Mouse (Mus musculus): Measurements from ENCODE around the gene Cracr2b. TPM values are rescaled to one million over a fixed set of nuclear protein-coding genes. Genes with fewer than 3 reads are reported as not detected.
A peak's percentile ranks its signal among the peaks of the same experiment; 100 is the strongest.

Gene Cracr2b
- polyA plus RNA-seq, 1 experiment from 2014 or later: 20.2 TPM

DNA sequence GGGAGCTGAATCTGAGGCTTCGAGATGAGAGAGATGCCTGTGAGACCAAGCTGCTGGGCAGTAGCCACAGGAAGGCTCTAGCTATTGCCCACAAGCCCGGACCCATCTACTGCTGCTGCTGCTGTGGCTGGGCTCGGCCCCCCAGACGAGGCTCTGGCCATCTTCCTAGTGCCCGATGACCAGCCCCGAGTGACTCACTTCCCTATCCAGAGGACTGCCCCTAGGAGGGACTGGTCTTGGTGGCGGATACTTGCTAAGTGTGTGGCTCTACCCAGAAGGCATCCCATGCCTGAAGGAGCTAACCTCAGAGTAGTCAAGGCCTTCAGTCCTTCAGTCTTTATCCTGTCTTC lies 5.1 kb downstream of the Cracr2b start:
- H3K27ac ChIP-seq (replicated peaks): peak overlapping the region; percentile 59
- peaks cover 82% of the 10 kb centered on the region for H3K4me1 ChIP-seq
- H3K27me3 ChIP-seq (replicated peaks): peaks cover 51% of the 10 kb centered on the region
- WGBS: 59% methylated on average over 7 of the region's 7 CpGs
- H3K36me3 ChIP-seq: peaks cover 19% of the 10 kb centered on the region
- peak overlapping the region; percentile 50; the same call in 1 of the 2 replicates for H3K9ac ChIP-seq
- H3K4me2 ChIP-seq: peak overlapping the region; percentile 61; the same call in 1 of the 2 replicates
- H3K4me3 ChIP-seq: no peak overlapping the region
- H3K9me3 ChIP-seq: no peaks in the 10 kb centered on the region
- ATAC-seq (ENCODE audit: extremely low read depth, insufficient number of reproducible peaks, low FRiP score, low TSS enrichment): no peak

DNA sequence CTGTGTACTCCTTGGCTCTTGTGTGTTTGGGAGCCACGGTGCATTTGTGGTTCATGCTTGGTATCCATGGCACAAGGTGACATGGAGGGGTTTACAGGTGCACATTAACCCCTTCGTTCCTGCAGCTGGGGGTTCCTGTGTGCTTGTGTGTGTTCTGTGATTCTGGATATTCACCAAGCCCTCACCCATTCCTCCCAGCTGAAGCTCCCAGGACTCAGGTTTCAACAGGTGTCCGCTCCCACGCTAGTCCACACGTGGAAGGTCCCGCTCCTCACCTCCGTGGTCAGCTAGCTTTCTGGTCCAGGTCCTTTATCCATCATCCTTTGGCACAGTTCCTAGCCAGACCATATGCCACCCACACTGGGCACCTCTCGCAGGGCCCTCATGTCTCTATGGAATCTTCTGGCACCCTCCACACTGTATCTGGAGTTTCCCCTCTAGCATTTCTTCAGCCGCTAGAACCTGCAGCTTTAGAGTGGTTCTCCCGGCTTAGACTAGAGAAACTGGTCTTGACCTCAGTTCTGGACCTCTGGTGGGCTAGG lies 5.8 kb downstream of the Cracr2b start:
- no peak for ATAC-seq (ENCODE audit: extremely low read depth, insufficient number of reproducible peaks, low FRiP score, low TSS enrichment)
- Histone ChIP-seq H3K27me3 (replicated peaks) (peaks cover 45% of the 10 kb centered on the region), H3K9ac (peak overlapping the region; percentile 94), H3K4me1 (peaks cover 76% of the 10 kb centered on the region), H3K27ac (replicated peaks) (peak overlapping the region; percentile 94), H3K4me3 (peak overlapping the region; percentile 82), H3K9me3 (no peaks in the 10 kb centered on the region), H3K4me2 (peak overlapping the region; percentile 84), H3K36me3 (peaks cover 26% of the 10 kb centered on the region)
- 57% methylated on average over 10 of the region's 10 CpGs for WGBS

DNA sequence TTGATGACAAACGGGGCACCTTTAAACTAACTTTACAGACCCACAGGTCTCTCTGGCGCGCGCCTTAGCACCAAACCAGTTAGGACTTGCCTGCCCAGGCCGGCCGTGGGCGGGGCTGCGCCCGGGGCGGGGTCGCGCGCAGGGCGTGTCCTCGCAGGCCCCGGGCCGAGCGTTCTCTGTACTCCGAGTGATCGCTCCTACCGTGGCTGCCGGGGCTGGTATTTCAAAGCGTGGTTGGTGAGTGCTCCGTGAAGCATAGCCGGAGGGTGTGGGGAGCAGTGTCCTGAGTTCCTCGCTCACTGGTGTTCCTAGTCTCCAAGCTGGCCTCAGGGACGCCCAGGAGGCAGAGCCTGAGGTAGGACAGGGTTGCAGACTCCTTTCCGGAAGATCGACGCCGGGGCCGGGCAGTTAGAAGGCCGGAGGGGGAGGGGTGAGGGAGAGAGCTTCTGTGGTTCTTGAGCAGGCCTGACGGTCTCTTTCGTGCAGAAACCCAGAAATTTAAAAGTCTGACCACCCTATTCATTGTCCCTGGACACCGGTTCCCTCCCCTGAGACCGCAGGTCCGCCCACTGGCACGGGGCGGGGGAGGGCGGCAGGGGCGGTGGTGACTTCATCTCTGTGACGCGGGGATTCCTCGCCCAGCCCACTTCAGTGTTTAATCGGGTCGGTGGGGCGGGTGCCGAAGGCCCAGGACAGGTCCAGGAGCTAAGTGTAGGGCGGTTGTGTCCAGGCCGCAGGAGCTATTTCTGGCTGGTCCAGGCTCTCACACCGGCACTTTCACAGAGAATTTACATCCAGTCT lies 6.5 kb downstream of the Cracr2b start, which contains the start of gene Cd151:
TSS of gene Cd151 (plus strand) at position 163 of the 801 bp plus-strand sequence.
- H3K4me2 ChIP-seq: peak within 1 kb of the TSS; percentile 84
- H3K27ac ChIP-seq (replicated peaks): peak within 1 kb of the TSS; percentile 94
- peaks cover 68% of the 10 kb centered on the region for H3K4me1 ChIP-seq
- H3K27me3 ChIP-seq (replicated peaks): peaks cover 37% of the 10 kb centered on the region
- no peaks in the 10 kb centered on the region for H3K9me3 ChIP-seq
- WGBS: under 1% methylated on average over 52 of the region's 52 CpGs
- H3K9ac ChIP-seq: peak within 1 kb of the TSS; percentile 94
- peaks cover 34% of the 10 kb centered on the region for H3K36me3 ChIP-seq
- peak within 1 kb of the TSS; percentile 82 for H3K4me3 ChIP-seq
- peak; percentile 71 for ATAC-seq (ENCODE audit: extremely low read depth, insufficient number of reproducible peaks, low FRiP score, low TSS enrichment)

DNA sequence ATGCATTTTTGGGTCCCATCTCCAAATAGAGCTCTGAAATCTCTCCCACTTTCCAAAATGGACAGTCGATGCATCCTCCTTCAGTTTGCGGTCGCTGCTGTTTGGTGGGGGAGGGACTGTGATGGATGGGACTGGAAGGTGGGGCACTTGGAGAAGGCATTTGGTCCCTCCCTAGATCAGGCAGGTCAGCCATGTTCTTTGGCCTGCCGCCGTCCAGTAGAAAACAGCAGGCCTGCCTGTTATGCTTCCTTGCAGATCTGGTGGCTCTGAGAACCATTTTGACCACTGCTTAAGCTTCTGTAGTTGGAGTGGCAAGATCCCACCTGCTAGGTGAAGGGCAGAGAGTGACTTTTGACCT lies 7.2 kb downstream of the Cracr2b start:
- H3K27me3 ChIP-seq (replicated peaks): peaks cover 30% of the 10 kb centered on the region
- H3K4me1 ChIP-seq: peaks cover 70% of the 10 kb centered on the region
- no peak for ATAC-seq (ENCODE audit: extremely low read depth, insufficient number of reproducible peaks, low FRiP score, low TSS enrichment)
- 16% methylated on average over 5 of the region's 5 CpGs for WGBS
- H3K9ac ChIP-seq: peak overlapping the region; percentile 94
- peak overlapping the region; percentile 84 for H3K4me2 ChIP-seq
- H3K36me3 ChIP-seq: peaks cover 39% of the 10 kb centered on the region
- peak overlapping the region; percentile 94 for H3K27ac ChIP-seq (replicated peaks)
- no peaks in the 10 kb centered on the region for H3K9me3 ChIP-seq
- peak overlapping the region; percentile 82 for H3K4me3 ChIP-seq

DNA sequence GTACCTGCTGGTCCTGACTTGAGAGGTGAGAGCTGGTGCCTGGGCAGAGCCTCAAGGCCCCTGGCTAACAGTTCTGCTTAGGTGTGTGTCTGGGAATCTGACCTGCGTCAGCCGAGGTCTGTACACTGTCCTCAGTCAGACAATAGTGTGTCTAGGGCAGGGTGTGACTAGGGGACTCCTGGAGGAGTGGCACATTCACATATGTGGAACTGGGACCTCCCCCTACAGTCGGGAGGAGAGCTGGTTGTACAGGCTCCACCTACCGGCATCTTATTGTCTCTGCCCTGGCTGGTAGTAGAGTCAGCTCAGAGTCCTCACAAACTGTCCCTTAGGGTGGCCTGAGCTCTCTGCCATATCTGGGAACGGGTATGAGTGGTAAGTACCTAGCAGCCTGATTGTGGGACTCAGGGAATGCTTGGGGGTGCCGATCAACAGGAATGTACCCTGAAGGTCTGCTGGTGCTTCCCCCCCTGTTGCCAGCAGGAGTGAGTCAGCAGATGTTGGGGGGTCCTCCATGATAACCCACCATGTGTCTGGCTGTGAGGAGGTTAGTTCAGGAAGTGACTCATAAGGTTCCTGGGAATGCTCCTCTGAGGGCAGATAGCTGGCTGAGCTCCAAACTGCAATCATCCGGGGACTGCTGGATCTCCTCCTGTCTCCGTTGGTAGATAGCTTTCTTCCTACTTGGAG lies 7.8 kb downstream of the Cracr2b start:
- peaks cover 39% of the 10 kb centered on the region for H3K36me3 ChIP-seq
- peaks cover 69% of the 10 kb centered on the region for H3K4me1 ChIP-seq
- H3K27me3 ChIP-seq (replicated peaks): peaks cover 25% of the 10 kb centered on the region
- peak overlapping the region; percentile 84 for H3K4me2 ChIP-seq
- H3K9me3 ChIP-seq: no peaks in the 10 kb centered on the region
- ATAC-seq (ENCODE audit: extremely low read depth, insufficient number of reproducible peaks, low FRiP score, low TSS enrichment): peak; percentile 64
- WGBS: 2% methylated on average over 8 of the region's 8 CpGs
- peak overlapping the region; percentile 94 for H3K27ac ChIP-seq (replicated peaks)
- peak overlapping the region; percentile 82 for H3K4me3 ChIP-seq
- H3K9ac ChIP-seq: peak overlapping the region; percentile 94

DNA sequence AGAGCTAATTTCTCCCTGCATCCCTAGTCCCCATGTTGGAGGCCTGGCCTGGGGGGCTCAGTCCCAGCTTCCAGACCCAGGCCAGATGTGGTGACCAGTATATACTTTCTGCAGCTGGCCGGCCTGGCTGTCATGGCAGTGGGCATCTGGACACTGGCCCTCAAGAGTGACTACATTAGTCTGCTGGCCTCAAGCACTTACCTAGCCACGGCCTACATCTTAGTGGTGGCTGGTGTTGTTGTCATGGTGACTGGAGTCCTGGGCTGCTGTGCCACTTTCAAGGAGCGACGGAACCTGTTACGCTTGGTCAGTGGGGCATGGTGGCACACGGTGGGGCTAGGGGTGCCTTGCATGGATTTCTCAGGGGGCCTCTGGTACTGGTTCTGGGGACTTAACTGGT lies 8.5 kb downstream of the Cracr2b start:
- Histone ChIP-seq H3K4me1 (peaks cover 69% of the 10 kb centered on the region), H3K27me3 (replicated peaks) (peaks cover 18% of the 10 kb centered on the region), H3K9me3 (no peaks in the 10 kb centered on the region), H3K4me3 (peak overlapping the region; percentile 82), H3K27ac (replicated peaks) (peak overlapping the region; percentile 94), H3K9ac (peak overlapping the region; percentile 94), H3K4me2 (peak overlapping the region; percentile 84), H3K36me3 (peaks cover 39% of the 10 kb centered on the region)
- 82% methylated on average over 6 of the region's 6 CpGs for WGBS
- ATAC-seq (ENCODE audit: extremely low read depth, insufficient number of reproducible peaks, low FRiP score, low TSS enrichment): no peak

DNA sequence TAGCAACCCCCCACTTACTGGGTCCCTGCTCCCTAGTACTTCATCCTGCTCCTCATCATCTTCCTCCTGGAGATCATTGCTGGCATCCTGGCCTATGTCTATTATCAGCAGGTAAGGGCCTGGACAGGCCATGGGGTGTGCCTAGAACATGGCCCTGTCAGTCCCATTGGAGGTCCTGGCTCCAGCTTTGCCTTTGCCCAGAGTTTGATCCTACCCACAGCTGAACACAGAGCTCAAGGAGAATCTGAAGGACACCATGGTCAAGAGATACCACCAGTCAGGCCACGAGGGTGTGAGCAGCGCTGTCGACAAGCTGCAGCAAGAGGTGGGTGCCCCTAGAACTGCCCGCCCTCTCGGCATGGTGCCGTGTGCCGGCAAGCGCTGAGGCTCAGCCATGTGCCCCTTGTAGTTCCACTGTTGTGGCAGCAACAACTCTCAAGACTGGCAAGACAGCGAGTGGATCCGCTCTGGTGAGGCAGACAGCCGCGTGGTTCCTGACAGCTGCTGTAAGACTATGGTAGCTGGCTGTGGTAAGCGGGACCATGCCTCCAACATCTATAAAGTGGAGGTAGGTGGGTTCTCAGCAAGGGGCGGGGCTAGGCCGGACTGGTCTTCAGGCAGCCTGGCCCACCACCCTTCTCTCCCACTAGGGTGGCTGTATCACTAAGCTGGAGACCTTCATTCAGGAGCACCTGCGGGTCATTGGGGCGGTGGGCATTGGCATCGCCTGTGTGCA lies 9.2 kb downstream of the Cracr2b start:
- Histone ChIP-seq H3K27ac (replicated peaks) (peak overlapping the region; percentile 94), H3K9me3 (no peaks in the 10 kb centered on the region), H3K4me3 (0 out of 2 replicates have a peak overlapping the region, but pooled peaks have one; percentile 82), H3K36me3 (peaks cover 39% of the 10 kb centered on the region), H3K4me2 (peak overlapping the region; percentile 84), H3K27me3 (replicated peaks) (peaks cover 11% of the 10 kb centered on the region), H3K4me1 (peaks cover 64% of the 10 kb centered on the region), H3K9ac (peak overlapping the region; percentile 94)
- no peak for ATAC-seq (ENCODE audit: extremely low read depth, insufficient number of reproducible peaks, low FRiP score, low TSS enrichment)
- 78% methylated on average over 18 of the region's 18 CpGs for WGBS

DNA sequence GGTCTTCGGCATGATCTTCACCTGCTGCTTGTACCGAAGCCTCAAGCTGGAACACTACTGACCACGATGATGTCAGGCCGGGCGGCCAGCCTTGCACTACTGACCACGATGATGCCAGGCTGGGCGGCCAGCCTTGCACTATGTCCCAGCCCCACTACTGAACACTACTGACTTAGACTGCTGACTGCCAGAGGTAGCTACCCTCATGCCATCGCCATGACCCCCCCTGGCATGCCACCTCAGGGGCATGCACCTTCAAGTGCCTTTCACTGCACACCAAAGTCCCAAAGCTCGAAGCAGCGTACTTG lies 9.7 kb downstream of the Cracr2b start:
- peaks cover 5% of the 10 kb centered on the region for H3K27me3 ChIP-seq (replicated peaks)
- peaks cover 39% of the 10 kb centered on the region for H3K36me3 ChIP-seq
- no peaks in the 10 kb centered on the region for H3K9me3 ChIP-seq
- H3K9ac ChIP-seq: no peak overlapping the region
- H3K4me1 ChIP-seq: peaks cover 60% of the 10 kb centered on the region
- no peak overlapping the region for H3K27ac ChIP-seq (replicated peaks)
- no peak for ATAC-seq (ENCODE audit: extremely low read depth, insufficient number of reproducible peaks, low FRiP score, low TSS enrichment)
- 94% methylated on average over 10 of the region's 10 CpGs for WGBS
- H3K4me3 ChIP-seq: no peak overlapping the region
- H3K4me2 ChIP-seq: no peak overlapping the region

DNA sequence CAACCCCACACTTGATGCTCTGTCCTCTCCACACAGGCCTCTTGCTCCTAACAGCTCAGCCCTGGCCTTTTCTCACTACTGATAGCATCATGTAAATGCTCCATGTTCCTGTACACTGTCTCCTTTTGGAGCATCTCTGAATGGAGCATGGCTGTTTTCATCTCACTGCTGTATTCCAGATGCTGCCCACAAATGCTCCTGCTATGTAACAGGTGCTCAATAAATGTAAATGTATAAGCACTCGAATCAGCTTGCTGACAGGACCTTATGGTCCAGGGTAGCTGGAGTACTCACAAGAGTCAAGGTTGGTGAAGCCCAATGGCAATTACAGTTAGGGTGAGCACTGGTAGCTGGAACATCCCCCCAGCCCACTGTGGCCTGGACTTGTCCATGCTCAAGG lies 10.3 kb downstream of the Cracr2b start:
- Histone ChIP-seq H3K9me3 (no peaks in the 10 kb centered on the region), H3K27ac (replicated peaks) (no peak overlapping the region), H3K27me3 (replicated peaks) (no peaks in the 10 kb centered on the region), H3K4me2 (no peak overlapping the region), H3K36me3 (peaks cover 39% of the 10 kb centered on the region), H3K4me3 (no peak overlapping the region), H3K9ac (no peak overlapping the region), H3K4me1 (peaks cover 60% of the 10 kb centered on the region)
- 83% methylated on average over 1 of the region's 1 CpGs for WGBS
- ATAC-seq (ENCODE audit: extremely low read depth, insufficient number of reproducible peaks, low FRiP score, low TSS enrichment): no peak

DNA sequence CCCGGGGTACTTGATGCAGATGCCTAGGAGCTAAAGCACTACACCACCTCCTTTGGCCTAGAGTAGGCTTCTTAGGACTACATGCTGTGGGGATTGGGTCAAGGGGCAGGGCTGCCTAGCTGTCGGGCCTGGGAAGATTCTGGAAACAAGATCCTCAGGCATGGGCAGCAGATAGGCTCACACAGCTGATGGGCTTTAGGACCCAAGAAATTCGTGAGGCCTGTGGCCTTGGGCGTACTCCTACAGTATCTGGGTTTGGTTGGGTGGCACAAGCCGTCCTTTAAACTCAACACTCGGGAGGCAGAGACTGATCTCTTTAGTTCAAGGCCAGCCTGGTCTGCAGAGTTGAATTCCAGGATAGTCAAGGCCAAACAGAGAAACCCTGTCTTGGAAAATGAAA lies 11.3 kb downstream of the Cracr2b start:
- Histone ChIP-seq H3K9ac (no peak overlapping the region), H3K27ac (replicated peaks) (no peak overlapping the region), H3K27me3 (replicated peaks) (no peaks in the 10 kb centered on the region), H3K4me1 (peaks cover 60% of the 10 kb centered on the region), H3K36me3 (peaks cover 39% of the 10 kb centered on the region), H3K4me3 (no peak overlapping the region), H3K4me2 (no peak overlapping the region), H3K9me3 (no peaks in the 10 kb centered on the region)
- 79% methylated on average over 6 of the region's 6 CpGs for WGBS
- no peak for ATAC-seq (ENCODE audit: extremely low read depth, insufficient number of reproducible peaks, low FRiP score, low TSS enrichment)

DNA sequence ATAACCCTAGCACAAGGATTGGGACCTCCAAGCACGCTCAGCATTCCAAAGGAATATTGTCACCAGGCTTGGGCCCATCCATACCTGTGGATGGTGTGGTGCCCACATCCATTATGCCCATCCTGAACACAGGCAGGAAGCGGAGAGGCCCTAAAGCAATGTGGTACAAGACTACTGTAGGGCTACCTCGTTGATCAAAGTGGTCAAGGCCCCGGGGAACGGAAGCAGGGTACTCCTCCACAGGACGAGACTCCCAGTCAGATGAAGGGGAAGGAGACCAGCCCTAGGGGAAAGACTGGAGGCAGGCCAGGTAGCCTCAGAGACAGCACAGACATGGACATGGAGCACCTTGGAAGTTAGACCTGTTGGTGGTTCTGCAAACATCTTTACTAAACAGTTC lies 11.9 kb downstream of the Cracr2b start:
- Histone ChIP-seq H3K4me2 (no peak overlapping the region), H3K9me3 (no peaks in the 10 kb centered on the region), H3K4me3 (no peak overlapping the region), H3K27me3 (replicated peaks) (no peaks in the 10 kb centered on the region), H3K36me3 (peaks cover 39% of the 10 kb centered on the region), H3K27ac (replicated peaks) (no peak overlapping the region), H3K9ac (no peak overlapping the region), H3K4me1 (peaks cover 66% of the 10 kb centered on the region)
- WGBS: 88% methylated on average over 6 of the region's 6 CpGs
- ATAC-seq (ENCODE audit: extremely low read depth, insufficient number of reproducible peaks, low FRiP score, low TSS enrichment): no peak

All from heart, embryonic 13.5 days (tissue).